Mouse (Mus musculus): Measurements from ENCODE around the gene Gm20538.

The Gm20538 gene

GRCm38 (mm10) chr19:44530018-44530417, 22.6 kb downstream of the Gm20538 start:
- DNase-seq (ENCODE audit: low spot score): no peak

DNA sequence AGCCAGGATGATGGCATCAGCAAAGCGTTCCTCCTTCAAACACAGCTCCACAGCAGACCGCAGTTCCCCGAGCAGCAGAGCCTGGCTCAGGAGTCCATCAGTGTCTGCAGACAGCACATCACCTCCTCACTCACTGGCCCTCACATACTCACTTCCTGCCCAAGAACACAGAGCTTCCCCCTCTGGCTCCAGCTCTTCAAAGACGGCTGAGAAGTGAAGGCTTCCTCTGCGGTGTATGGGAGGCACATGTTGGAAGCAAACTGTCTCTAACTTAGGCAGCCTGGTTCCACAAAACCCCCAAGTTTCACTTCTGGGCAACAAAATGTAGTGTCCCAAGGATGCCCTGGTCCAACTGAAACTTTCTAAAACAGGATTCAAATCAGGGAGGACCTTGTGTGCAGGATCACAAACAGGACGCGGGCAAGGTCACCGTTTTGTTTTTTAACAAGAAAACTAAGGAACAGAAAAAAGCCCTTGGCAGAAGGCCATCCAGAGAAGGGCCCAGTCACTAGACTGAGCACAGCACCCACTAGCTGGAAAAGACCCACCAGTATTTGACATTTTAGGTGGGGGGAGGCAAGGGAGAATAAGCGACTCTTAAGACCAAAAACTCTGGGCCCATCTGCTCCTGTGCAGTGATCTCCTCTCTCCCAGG, 27.0 kb downstream of the Gm20538 start:
- no peak for DNase-seq (ENCODE audit: low spot score)

- DNase-seq (ENCODE audit: low spot score): no peak
Measured at GRCm38 (mm10) chr19:44519152-44519551, 33.5 kb downstream of the Gm20538 start.

GRCm38 (mm10) chr19:44517996-44518768, 34.4 kb downstream of the Gm20538 start:
- DNase-seq (ENCODE audit: low spot score): no peak

DNA sequence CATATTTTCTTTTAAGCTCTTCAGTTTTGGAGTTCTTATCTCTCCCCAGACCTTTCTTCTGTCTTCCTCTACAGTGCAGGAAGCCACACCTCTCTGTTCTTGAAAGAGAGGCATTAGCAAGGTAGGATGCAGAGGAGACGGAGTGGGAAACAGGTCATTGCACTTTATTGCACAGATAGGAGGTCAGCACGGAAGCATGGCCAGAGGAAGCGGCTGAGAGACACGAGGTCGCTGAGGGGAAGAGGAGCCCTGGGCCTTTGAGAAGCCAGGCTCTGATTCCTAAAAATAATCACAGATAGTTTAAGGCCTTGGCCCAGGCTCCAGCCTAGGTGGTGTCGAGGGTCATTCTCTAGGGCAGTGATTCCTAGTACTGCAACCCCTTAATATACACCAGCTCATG, 36.9 kb downstream of the Gm20538 start:
- DNase-seq (ENCODE audit: low spot score): no peak

DNA sequence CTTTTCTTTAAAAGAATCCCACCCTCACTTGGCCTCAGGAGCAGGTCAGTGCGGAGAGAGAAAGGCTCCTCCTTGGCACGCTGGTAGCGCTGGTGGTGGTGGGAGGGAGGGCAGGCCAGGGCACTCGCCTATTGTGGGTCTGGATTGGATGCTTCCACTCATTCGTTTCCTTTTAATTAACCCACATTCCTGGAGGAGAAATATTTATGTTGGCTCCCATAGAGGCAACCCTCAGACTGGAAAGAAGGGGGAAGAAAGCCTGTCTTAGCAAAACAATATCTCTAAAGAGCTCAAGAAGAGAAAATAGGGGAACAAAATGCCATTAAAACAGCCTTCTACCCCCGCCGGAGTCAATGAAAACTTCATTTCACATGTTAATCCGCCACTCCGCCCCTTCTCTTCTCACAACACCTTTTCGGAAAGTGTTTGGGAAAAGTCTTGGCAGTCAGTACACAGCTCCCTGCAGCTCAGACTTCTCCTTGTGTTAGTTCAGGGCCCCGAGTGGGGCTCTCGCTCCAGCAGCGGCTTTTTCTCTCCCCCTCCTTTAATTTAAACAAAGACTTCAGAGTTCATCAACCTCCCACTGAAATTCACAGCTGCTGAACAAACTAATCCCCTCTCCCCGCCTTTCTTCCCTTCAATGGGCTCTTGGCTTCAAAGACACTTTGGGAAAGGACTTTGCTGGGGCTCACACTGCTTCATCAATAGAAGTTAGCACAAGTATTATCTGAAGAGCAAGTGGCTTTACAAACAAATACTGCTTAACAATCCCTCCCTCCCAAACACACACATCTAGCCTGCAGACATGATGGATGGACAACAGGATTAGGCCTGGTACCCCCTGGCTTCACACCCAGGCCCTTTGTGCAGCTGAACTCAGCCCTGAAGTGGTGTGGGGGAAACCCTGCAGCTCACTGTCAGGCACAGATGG, 37.8 kb downstream of the Gm20538 start:
- no peak for DNase-seq (ENCODE audit: low spot score)

- no peak for DNase-seq (ENCODE audit: low spot score)
Measured at GRCm38 (mm10) chr19:44513921-44514482, 38.6 kb downstream of the Gm20538 start.

DNA sequence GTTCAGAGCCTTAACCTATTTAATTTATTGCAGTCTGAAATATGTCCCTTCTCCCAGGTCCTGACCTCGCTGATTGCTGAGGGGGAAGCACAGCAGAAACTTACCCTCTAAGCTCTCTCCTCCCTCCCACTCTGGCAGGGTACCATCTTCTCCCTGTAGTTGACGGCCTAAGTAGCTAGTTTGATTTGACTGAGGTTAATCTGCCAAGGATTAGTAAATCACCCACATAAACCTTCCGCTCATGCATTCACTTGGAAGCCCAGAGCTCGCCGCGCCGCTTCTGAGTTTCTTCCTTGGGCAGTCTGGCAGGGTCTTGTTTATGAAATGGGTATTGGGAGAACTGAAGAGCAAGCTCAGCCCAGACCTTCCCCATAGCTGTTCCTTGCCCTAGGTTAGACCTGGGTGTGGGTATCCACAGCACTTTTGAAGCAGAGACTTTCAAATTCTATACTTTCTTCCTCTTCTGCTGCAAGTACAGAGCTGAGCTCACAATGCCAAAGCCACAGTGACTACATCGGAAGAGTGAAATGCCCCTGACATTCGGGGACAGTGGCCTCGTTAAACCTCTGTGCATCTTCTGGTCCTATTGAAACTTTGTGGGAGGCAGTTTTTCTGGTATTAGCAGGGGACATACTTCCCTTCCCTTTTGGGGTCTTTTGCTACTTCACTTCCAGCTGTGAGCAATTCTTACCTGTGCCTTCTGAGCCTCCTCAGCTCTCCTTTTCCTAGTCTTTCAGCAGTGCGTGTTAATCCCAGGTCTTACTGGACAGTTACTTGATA, 39.4 kb downstream of the Gm20538 start:
- no peak for DNase-seq (ENCODE audit: low spot score)

GRCm38 (mm10) chr19:44512601-44513000, 40.0 kb downstream of the Gm20538 start:
- DNase-seq (ENCODE audit: low spot score): no peak

DNA sequence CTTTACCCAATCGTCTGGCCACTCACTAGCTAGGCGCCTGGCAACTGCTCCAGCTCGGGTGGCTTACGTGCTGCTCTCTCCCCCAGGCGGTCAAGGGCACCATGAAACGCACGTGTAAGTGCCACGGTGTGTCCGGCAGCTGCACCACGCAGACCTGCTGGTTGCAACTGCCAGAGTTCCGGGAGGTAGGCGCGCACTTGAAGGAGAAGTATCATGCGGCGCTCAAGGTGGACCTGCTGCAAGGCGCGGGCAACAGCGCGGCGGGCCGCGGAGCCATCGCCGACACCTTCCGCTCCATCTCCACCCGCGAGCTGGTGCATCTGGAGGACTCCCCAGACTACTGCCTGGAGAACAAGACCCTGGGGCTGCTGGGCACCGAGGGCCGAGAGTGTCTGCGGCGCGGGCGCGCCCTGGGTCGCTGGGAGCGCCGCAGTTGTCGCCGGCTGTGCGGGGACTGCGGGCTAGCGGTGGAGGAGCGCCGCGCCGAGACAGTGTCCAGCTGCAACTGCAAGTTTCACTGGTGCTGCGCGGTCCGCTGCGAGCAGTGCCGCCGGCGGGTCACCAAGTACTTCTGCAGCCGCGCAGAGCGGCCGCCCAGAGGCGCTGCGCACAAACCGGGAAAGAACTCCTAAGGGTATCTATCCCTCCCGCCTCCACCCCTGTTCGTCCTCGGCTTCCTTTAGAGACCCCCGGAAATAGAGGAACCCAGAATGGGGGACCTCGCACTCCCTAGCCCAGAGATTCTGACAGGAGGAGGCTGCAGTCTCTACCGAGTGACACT, 41.0 kb downstream of the Gm20538 start:
- DNase-seq (ENCODE audit: low spot score): no peak

DNA sequence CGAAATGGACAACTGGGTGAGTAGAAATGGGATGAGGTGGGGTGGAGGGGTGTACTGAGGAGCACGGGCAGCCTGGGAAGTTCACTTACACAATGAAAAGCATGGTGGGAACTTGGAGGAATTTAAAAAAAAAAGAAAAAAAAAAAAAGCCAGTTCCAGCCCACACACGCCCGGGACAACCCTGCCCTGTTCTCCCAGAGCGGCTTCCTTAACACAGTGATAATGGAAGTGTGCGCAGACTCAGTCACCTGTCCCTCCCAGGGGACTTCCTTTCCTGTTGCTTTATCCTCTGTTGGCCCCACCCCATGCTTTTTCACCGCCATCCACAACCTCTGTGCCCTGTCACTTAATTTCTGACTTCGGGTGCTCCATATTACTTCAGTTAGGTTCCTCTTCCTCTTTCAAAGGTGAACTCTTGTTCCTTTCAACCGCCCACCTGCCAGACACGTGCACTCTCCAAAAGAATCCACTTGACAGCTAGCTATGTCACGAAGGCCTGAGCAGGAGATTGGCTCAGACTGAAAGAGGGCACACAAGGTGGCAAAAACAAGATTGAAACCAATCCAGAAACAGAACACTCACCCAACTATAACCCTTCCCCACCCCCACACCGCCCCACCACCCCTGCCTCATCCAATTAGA, 42.0 kb downstream of the Gm20538 start:
- DNase-seq (ENCODE audit: low spot score): no peak

- no peak for DNase-seq (ENCODE audit: low spot score)
Measured at GRCm38 (mm10) chr19:44502741-44503140, 49.9 kb downstream of the Gm20538 start.

- no peak for DNase-seq (ENCODE audit: low spot score)
Measured at GRCm38 (mm10) chr19:44501925-44502324, 50.7 kb downstream of the Gm20538 start.

GRCm38 (mm10) chr19:44500240-44500639, 52.4 kb downstream of the Gm20538 start:
- no peak for DNase-seq (ENCODE audit: low spot score)

GRCm38 (mm10) chr19:44498936-44499335, 53.7 kb downstream of the Gm20538 start:
- no peak for DNase-seq (ENCODE audit: low spot score)

DNA sequence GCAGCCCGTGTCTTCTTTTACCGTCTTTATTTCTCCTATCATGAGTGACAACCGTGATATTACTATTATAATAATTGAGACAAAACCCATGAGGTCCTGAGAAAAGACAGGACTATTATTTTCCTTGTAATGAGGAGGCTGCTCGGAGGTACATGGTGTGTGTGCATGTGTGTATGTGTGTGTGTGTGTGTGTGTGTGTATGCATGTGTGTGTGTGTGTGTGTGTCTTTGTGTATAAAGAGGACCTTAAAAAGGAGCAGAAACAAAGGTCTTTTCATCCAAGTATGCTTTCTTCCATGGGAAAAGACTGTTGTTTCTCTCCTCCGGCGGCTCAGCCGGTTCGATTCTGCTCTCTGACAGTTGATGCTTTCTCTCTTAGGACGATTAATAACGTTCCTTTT, 55.7 kb downstream of the Gm20538 start:
- DNase-seq (ENCODE audit: low spot score): no peak

DNA sequence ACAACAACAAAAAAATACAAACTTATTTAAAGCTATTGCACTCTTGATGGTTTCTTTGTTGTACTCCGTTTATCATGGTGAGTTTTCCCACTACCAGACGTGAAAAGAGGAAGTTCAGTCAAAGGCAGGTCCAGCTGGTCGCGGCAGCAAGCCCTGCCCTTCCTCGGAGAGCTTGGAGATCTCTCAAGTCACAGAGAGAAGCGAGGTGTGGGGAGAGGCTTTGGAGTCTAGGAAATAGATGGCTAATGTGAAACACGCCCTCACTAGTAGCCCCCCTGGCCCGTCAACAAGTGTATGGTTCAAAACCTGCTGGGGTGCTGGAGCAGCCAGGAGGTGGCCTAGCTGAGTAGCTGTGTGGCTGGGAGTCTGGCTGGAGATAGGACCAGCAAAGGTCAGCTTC, 56.1 kb downstream of the Gm20538 start:
- no peak for DNase-seq (ENCODE audit: low spot score)
